In the genomic region with DNA sequence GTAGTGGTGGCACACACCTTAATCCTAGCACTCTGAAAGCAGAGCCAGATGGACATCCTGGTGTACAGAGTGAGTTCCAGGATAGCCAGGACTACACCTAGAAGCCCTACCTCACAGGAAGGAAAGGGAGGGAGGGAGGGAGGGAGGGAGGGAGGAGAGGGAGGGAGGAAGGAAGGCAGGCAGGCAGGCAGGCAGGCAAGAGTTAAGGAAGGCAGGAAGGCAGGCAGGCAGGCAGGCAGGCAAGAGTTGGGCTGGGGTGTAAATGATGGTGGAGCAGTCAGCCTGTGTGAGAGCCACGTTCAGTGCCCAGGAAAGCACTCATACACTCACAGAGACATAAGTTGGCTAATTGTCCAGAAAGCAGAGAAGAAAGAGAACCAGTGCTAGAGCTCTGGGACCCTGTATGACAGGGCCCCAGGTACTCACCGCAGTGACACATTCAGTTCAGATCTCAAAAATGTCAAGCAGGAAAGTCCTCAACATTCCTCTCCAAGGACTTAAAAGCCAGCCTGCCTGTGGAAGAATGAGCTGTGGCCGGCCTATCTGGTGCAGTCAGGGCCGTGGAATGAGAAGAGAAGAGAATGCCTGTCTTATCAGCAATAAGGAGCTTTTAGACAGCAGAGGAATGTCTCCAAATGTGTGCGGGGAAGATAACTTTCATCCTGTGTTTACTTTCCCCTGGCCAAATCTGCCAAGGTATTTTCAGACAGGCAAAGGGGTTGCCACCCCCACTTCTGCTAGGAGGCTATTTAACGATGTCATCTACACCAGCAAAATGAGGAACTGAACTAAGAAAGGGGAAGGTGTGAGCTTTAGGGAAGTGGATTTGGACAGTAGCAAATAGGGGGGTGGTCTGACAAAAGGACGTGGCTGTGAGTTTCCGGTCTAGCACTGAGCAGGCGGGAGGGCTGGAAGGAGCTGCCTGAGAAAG, we compare ENCODE assay signal across 8 mouse cellular contexts. TPM values are rescaled to one million over a fixed set of nuclear protein-coding genes. Genes with fewer than 3 reads are reported as not detected.
DNase-seq lines count a peak whose midpoint lies in the region; ATAC-seq and TF ChIP-seq lines count a peak whose summit lies in the region.

No protein-coding gene starts in this region.

- H3K9ac ChIP-seq in liver, postnatal 0 days (replicated peaks): peak overlapping the region; percentile 37
- no peak overlapping the region for H3K9ac ChIP-seq in forebrain, embryonic 16.5 days (replicated peaks; ENCODE audit: low read depth, low read length)

- H3K4me3 ChIP-seq in liver, postnatal 0 days (ENCODE audit: low read depth, low read length): 0 out of 2 replicates have a peak overlapping the region, but pooled peaks have one; percentile 9
- H3K4me3 ChIP-seq in forebrain, embryonic 16.5 days (replicated peaks; ENCODE audit: low read length): no peak overlapping the region

- peak; percentile 45 for DNase-seq in layer of hippocampus, adult 11-12 months (ENCODE audit: low spot score)
- no peak for DNase-seq in layer of hippocampus, adult 9-10 months (ENCODE audit: low spot score)
- peak; percentile 8 for DNase-seq in embryo, embryonic 10.5 days (ENCODE audit: low spot score)
- peak; percentile 52 for DNase-seq in liver, postnatal 0 days
- peak; percentile 77 for DNase-seq in spleen, postnatal 36 days (ENCODE audit: low spot score in 2 of 2)
- no peak for DNase-seq in left cerebral cortex, adult 18-20 months (ENCODE audit: low spot score in 2 of 2)
- DNase-seq in cerebellum, postnatal 4 days (ENCODE audit: low spot score in 2 of 2): no peak

- H3K27me3 ChIP-seq in liver, postnatal 0 days (ENCODE audit: insufficient read depth, low read length): no peaks in the 10 kb centered on the region
- no peaks in the 10 kb centered on the region for H3K27me3 ChIP-seq in forebrain, embryonic 16.5 days (replicated peaks; ENCODE audit: control insufficient read depth, insufficient read depth, low read length)

- H3K36me3 ChIP-seq in liver, postnatal 0 days (replicated peaks; ENCODE audit: insufficient read depth, low read length): peaks cover 42% of the 10 kb centered on the region
- peaks cover 10% of the 10 kb centered on the region for H3K36me3 ChIP-seq in forebrain, embryonic 16.5 days (ENCODE audit: control insufficient read depth, insufficient read depth)

- WGBS in liver, postnatal 0 days (ENCODE audit: insufficient replicate concordance): 14% methylated on average over 9 of the region's 9 CpGs
- WGBS in forebrain, embryonic 16.5 days: 76% methylated on average over 9 of the region's 9 CpGs

- peak; percentile 91 for TF ChIP-seq EP300 in liver, postnatal 0 days (IDR thresholded peaks at IDR 0.05; ENCODE audit: low read depth)

- H3K27ac ChIP-seq in liver, postnatal 0 days (ENCODE audit: low read depth): peak overlapping the region; percentile 81
- no peak overlapping the region for H3K27ac ChIP-seq in forebrain, embryonic 16.5 days (ENCODE audit: low read length)

- no peaks in the 10 kb centered on the region for H3K9me3 ChIP-seq in liver, postnatal 0 days (ENCODE audit: low read length)
- no peaks in the 10 kb centered on the region for H3K9me3 ChIP-seq in forebrain, embryonic 16.5 days (ENCODE audit: control insufficient read depth, low read length)

- peak; percentile 87 for ATAC-seq in liver, postnatal 0 days
- ATAC-seq in forebrain, embryonic 16.5 days: no peak

- no peak for TF ChIP-seq CTCF in liver, postnatal 0 days (IDR thresholded peaks at IDR 0.05; ENCODE audit: low read depth)

- peak overlapping the region; percentile 59 for H3K4me2 ChIP-seq in liver, postnatal 0 days (ENCODE audit: low read depth, low read length)
- H3K4me2 ChIP-seq in forebrain, embryonic 16.5 days (ENCODE audit: low read length): no peak overlapping the region

- H3K4me1 ChIP-seq in liver, postnatal 0 days (ENCODE audit: insufficient read depth): peaks cover 17% of the 10 kb centered on the region
- H3K4me1 ChIP-seq in forebrain, embryonic 16.5 days (replicated peaks; ENCODE audit: control insufficient read depth, insufficient read depth, low read length): no peaks in the 10 kb centered on the region

RNA-seq across cellular contexts. Expression of gene Akap5, which starts 6.1 kb away (rescaled TPM):
- polyA plus RNA-seq in liver, postnatal 0 days (2015; fragmentation: Nextera tagmentation; extraction: Ambion mirVana): 0.20 and 0.22 TPM in 2 replicates
- 10 to 100 TPM; 81.5 to 81.9 TPM for total RNA-seq in left cerebral cortex, adult 18-20 months (2021)
- polyA plus RNA-seq in forebrain, embryonic 16.5 days (2015; fragmentation: Nextera tagmentation; extraction: Ambion mirVana): 8.2 and 10.3 TPM in 2 replicates

RNA-seq across cellular contexts. Expression of gene Zbtb25, which starts 50.9 kb away (rescaled TPM):
- 4.3 and 4.4 TPM in 2 replicates for polyA plus RNA-seq in liver, postnatal 0 days (2015; fragmentation: Nextera tagmentation; extraction: Ambion mirVana)
- 10 to 100 TPM; 15.9 to 16.6 TPM for total RNA-seq in left cerebral cortex, adult 18-20 months (2021)
- 16.5 and 17.1 TPM in 2 replicates for polyA plus RNA-seq in forebrain, embryonic 16.5 days (2015; fragmentation: Nextera tagmentation; extraction: Ambion mirVana)

RNA-seq across cellular contexts. Expression of gene Zbtb1, which starts 51.5 kb away (rescaled TPM):
- 2.4 and 2.6 TPM in 2 replicates for polyA plus RNA-seq in liver, postnatal 0 days (2015; fragmentation: Nextera tagmentation; extraction: Ambion mirVana)
- 1 to 10 TPM; 5.6 to 6.1 TPM for total RNA-seq in left cerebral cortex, adult 18-20 months (2021)
- polyA plus RNA-seq in forebrain, embryonic 16.5 days (2015; fragmentation: Nextera tagmentation; extraction: Ambion mirVana): 4.6 and 5.5 TPM in 2 replicates

Comparison
In these comparisons a context has a peak if more than half of its experiments do, and no peak if none do; other contexts are left out.
1. DNase-seq: peak in layer of hippocampus, adult 11-12 months (single experiment), embryo, embryonic 10.5 days (single experiment), liver, postnatal 0 days (single experiment) and spleen, postnatal 36 days (2 of 2); none in layer of hippocampus, adult 9-10 months (single experiment), left cerebral cortex, adult 18-20 months (0 of 2) and cerebellum, postnatal 4 days (0 of 2).